ENCODE assay signal across 14 mouse cellular contexts in genomic region chr7:24533806-24534205, GRCm38 (mm10). TPM values are rescaled to one million over a fixed set of nuclear protein-coding genes. Genes with fewer than 3 reads are reported as not detected.
DNase-seq lines count a peak whose midpoint lies in the region; ATAC-seq and TF ChIP-seq lines count a peak whose summit lies in the region.
"Had no signal": no experiment of that assay in that cellular context is flagged by ENCODE, and none has a peak within 500 bp of the region (broad histone marks: within the 10 kb centered on the region; RNA-seq: fewer than 3 reads in every experiment).

No protein-coding gene starts in this region.

- no peaks in the 10 kb centered on the region; the same call in 1 of the 2 replicates for H3K27me3 ChIP-seq in kidney, embryonic 14.5 days (ENCODE audit: control insufficient read depth, insufficient read depth, low read length)
- H3K27me3 ChIP-seq in embryonic facial prominence, embryonic 10.5 days (replicated peaks; ENCODE audit: low read depth, poor library complexity, severe bottlenecking), result peaks cover 38% of the 10 kb centered on the region
- no peaks in the 10 kb centered on the region for H3K27me3 ChIP-seq in forebrain, postnatal 0 days (ENCODE audit: insufficient read depth, low read length)
- peaks cover 12% of the 10 kb centered on the region for H3K27me3 ChIP-seq in midbrain, embryonic 11.5 days (ENCODE audit: control insufficient read depth, insufficient read depth, low read length)

- peak overlapping the region; percentile 34; the same call in 1 of the 2 replicates for H3K9ac ChIP-seq in kidney, embryonic 14.5 days (ENCODE audit: low read depth, low read length)
- H3K9ac ChIP-seq in forebrain, postnatal 0 days, result peak overlapping the region; percentile 22; the same call in 1 of the 2 replicates
- H3K9ac ChIP-seq in midbrain, embryonic 11.5 days (ENCODE audit: low read length), result no peak overlapping the region
- H3K9ac ChIP-seq: liver, embryonic 14.5 days had no signal

- WGBS in kidney, embryonic 14.5 days, result 28% methylated on average over 42 of the region's 42 CpGs
- WGBS in embryonic facial prominence, embryonic 10.5 days, result 19% methylated on average over 42 of the region's 42 CpGs
- WGBS in forebrain, postnatal 0 days, result 37% methylated on average over 41 of the region's 42 CpGs
- 10% methylated on average over 42 of the region's 42 CpGs for WGBS in midbrain, embryonic 11.5 days

- DNase-seq in kidney, postnatal 25 days, result no peak
- DNase-seq in embryonic facial prominence, embryonic 10.5 days (ENCODE audit: low spot score), result no peak
- DNase-seq in forebrain, postnatal 0 days, result no peak
- peak; percentile 92 for DNase-seq in midbrain, embryonic 11.5 days (ENCODE audit: low spot score, missing footprints)
- DNase-seq in spleen, postnatal 10 days (ENCODE audit: low spot score in 2 of 2), result no peak
- no peak for DNase-seq in urinary bladder, postnatal 25 days (ENCODE audit: low spot score)
- no peak for DNase-seq in thymus, postnatal 25 days
- DNase-seq: heart, postnatal 14 days; right cerebral cortex, adult 18-20 months; thymus, adult 18-20 months had no signal

- H3K9me3 ChIP-seq in kidney, embryonic 14.5 days (ENCODE audit: control insufficient read depth, low read length), result no peaks in the 10 kb centered on the region
- peaks cover 2% of the 10 kb centered on the region; the same call in 1 of the 2 replicates for H3K9me3 ChIP-seq in embryonic facial prominence, embryonic 10.5 days
- no peaks in the 10 kb centered on the region for H3K9me3 ChIP-seq in forebrain, postnatal 0 days (ENCODE audit: low read length)
- no peaks in the 10 kb centered on the region for H3K9me3 ChIP-seq in midbrain, embryonic 11.5 days (ENCODE audit: control insufficient read depth, low read length)

- H3K27ac ChIP-seq in kidney, embryonic 14.5 days (ENCODE audit: low read depth, low read length), result no peak overlapping the region
- H3K27ac ChIP-seq in embryonic facial prominence, embryonic 10.5 days (replicated peaks), result no peak overlapping the region
- no peak overlapping the region for H3K27ac ChIP-seq in forebrain, postnatal 0 days (ENCODE audit: low read depth, low read length)
- H3K27ac ChIP-seq in midbrain, embryonic 11.5 days (ENCODE audit: low read depth, low read length), result no peak overlapping the region
- H3K27ac ChIP-seq: liver, embryonic 14.5 days had no signal

- peaks cover 30% of the 10 kb centered on the region for H3K36me3 ChIP-seq in kidney, embryonic 14.5 days (ENCODE audit: control insufficient read depth, insufficient read depth, low read length)
- peaks cover 41% of the 10 kb centered on the region for H3K36me3 ChIP-seq in embryonic facial prominence, embryonic 10.5 days (replicated peaks)
- peaks cover 29% of the 10 kb centered on the region for H3K36me3 ChIP-seq in forebrain, postnatal 0 days (ENCODE audit: insufficient read depth)
- peaks cover 5% of the 10 kb centered on the region; the same call in 1 of the 2 replicates for H3K36me3 ChIP-seq in midbrain, embryonic 11.5 days (ENCODE audit: control insufficient read depth, insufficient read depth, low read length)

- peak overlapping the region; percentile 30 for H3K4me2 ChIP-seq in kidney, embryonic 14.5 days (replicated peaks; ENCODE audit: low read depth, low read length)
- peak overlapping the region; percentile 15 for H3K4me2 ChIP-seq in forebrain, postnatal 0 days (ENCODE audit: low read depth)
- H3K4me2 ChIP-seq in midbrain, embryonic 11.5 days, result peak overlapping the region; percentile 18

- no peak for TF ChIP-seq CTCF in forebrain, postnatal 0 days (IDR thresholded peaks at IDR 0.05; ENCODE audit: low read depth)

- ATAC-seq in kidney, embryonic 14.5 days (ENCODE audit: low FRiP score, low TSS enrichment), result no peak
- no peak for ATAC-seq in forebrain, postnatal 0 days
- no peak for ATAC-seq in midbrain, embryonic 11.5 days (ENCODE audit: low FRiP score)

- peaks cover 32% of the 10 kb centered on the region for H3K4me1 ChIP-seq in kidney, embryonic 14.5 days (ENCODE audit: control insufficient read depth, insufficient read depth, low read length)
- H3K4me1 ChIP-seq in embryonic facial prominence, embryonic 10.5 days, result peaks cover 40% of the 10 kb centered on the region
- H3K4me1 ChIP-seq in forebrain, postnatal 0 days (ENCODE audit: insufficient read depth), result peaks cover 14% of the 10 kb centered on the region; the same call in 1 of the 2 replicates
- peaks cover 20% of the 10 kb centered on the region for H3K4me1 ChIP-seq in midbrain, embryonic 11.5 days (ENCODE audit: control insufficient read depth, insufficient read depth, low read length)

- peak overlapping the region; percentile 3 for H3K4me3 ChIP-seq in kidney, embryonic 14.5 days (ENCODE audit: low read length)
- H3K4me3 ChIP-seq in embryonic facial prominence, embryonic 10.5 days, result peak overlapping the region; percentile 39
- H3K4me3 ChIP-seq in forebrain, postnatal 0 days (ENCODE audit: low read depth, low read length), result no peak overlapping the region
- peak overlapping the region; percentile 13; the same call in 1 of the 2 replicates for H3K4me3 ChIP-seq in midbrain, embryonic 11.5 days (ENCODE audit: low read depth, low read length)

RNA-seq across cellular contexts. Expression of gene Irgq, which starts 3.3 kb away (rescaled TPM):
- polyA plus RNA-seq in kidney, embryonic 14.5 days (2014; fragmentation: Nextera tagmentation; extraction: Ambion mirVana), result 5.0 and 9.5 TPM in 2 replicates
- 8.2 and 8.9 TPM in 2 replicates for polyA plus RNA-seq in embryonic facial prominence, embryonic 10.5 days (2016; fragmentation: Nextera tagmentation; extraction: Ambion mirVana)
- total RNA-seq in forebrain, postnatal 0 days (2014; rRNA removed), result 103 and 119 TPM in 2 replicates
- polyA plus RNA-seq in forebrain, postnatal 0 days (2015; fragmentation: Nextera tagmentation; extraction: Ambion mirVana), result 20.8 and 26.8 TPM in 2 replicates
- polyA plus RNA-seq in midbrain, embryonic 11.5 days (2014; fragmentation: Nextera tagmentation; extraction: Ambion mirVana), result 13.4 and 14.0 TPM in 2 replicates

RNA-seq across cellular contexts. Expression of gene Pinlyp, which starts 12.1 kb away (rescaled TPM):
- polyA plus RNA-seq in kidney, embryonic 14.5 days (2014; fragmentation: Nextera tagmentation; extraction: Ambion mirVana), result 0.43 TPM in 1 of 2 replicates, not detected in the other
- not detected in 2 replicates for polyA plus RNA-seq in embryonic facial prominence, embryonic 10.5 days (2016; fragmentation: Nextera tagmentation; extraction: Ambion mirVana)
- 0.31 and 0.43 TPM in 2 replicates for total RNA-seq in forebrain, postnatal 0 days (2014; rRNA removed)
- not detected in 2 replicates for polyA plus RNA-seq in forebrain, postnatal 0 days (2015; fragmentation: Nextera tagmentation; extraction: Ambion mirVana)
- polyA plus RNA-seq in midbrain, embryonic 11.5 days (2014; fragmentation: Nextera tagmentation; extraction: Ambion mirVana), result not detected in 2 replicates
- total RNA-seq: heart, postnatal 14 days; layer of hippocampus, adult 18-20 months had no signal
- polyA plus RNA-seq: liver, embryonic 14.5 days had no signal

RNA-seq across cellular contexts. Expression of gene Xrcc1, which starts 12.3 kb away (rescaled TPM):
- polyA plus RNA-seq in kidney, embryonic 14.5 days (2014; fragmentation: Nextera tagmentation; extraction: Ambion mirVana), result 109 and 136 TPM in 2 replicates
- polyA plus RNA-seq in embryonic facial prominence, embryonic 10.5 days (2016; fragmentation: Nextera tagmentation; extraction: Ambion mirVana), result 169 TPM in 2 replicates
- 41.1 and 49.8 TPM in 2 replicates for total RNA-seq in forebrain, postnatal 0 days (2014; rRNA removed)
- 42.1 and 48.6 TPM in 2 replicates for polyA plus RNA-seq in forebrain, postnatal 0 days (2015; fragmentation: Nextera tagmentation; extraction: Ambion mirVana)
- polyA plus RNA-seq in midbrain, embryonic 11.5 days (2014; fragmentation: Nextera tagmentation; extraction: Ambion mirVana), result 91.9 and 101 TPM in 2 replicates

RNA-seq across cellular contexts. Expression of gene AC161166.1, which starts 21.6 kb away (rescaled TPM):
- 0.17 and 0.61 TPM in 2 replicates for polyA plus RNA-seq in kidney, embryonic 14.5 days (2014; fragmentation: Nextera tagmentation; extraction: Ambion mirVana)
- polyA plus RNA-seq in embryonic facial prominence, embryonic 10.5 days (2016; fragmentation: Nextera tagmentation; extraction: Ambion mirVana), result 1.2 TPM in 2 replicates
- total RNA-seq in forebrain, postnatal 0 days (2014; rRNA removed), result not detected in 2 replicates
- 0.13 and 0.31 TPM in 2 replicates for polyA plus RNA-seq in forebrain, postnatal 0 days (2015; fragmentation: Nextera tagmentation; extraction: Ambion mirVana)
- 0.55 and 0.59 TPM in 2 replicates for polyA plus RNA-seq in midbrain, embryonic 11.5 days (2014; fragmentation: Nextera tagmentation; extraction: Ambion mirVana)
- total RNA-seq: heart, postnatal 14 days; layer of hippocampus, adult 18-20 months had no signal
- polyA plus RNA-seq: cortical plate, adult 2 months; liver, embryonic 14.5 days had no signal

RNA-seq across cellular contexts. Expression of gene Zfp428, which starts 27.0 kb away (rescaled TPM):
- polyA plus RNA-seq in kidney, embryonic 14.5 days (2014; fragmentation: Nextera tagmentation; extraction: Ambion mirVana), result 54.5 and 70.3 TPM in 2 replicates
- polyA plus RNA-seq in embryonic facial prominence, embryonic 10.5 days (2016; fragmentation: Nextera tagmentation; extraction: Ambion mirVana), result 100.0 and 110 TPM in 2 replicates
- total RNA-seq in forebrain, postnatal 0 days (2014; rRNA removed), result 196 and 242 TPM in 2 replicates
- 258 and 279 TPM in 2 replicates for polyA plus RNA-seq in forebrain, postnatal 0 days (2015; fragmentation: Nextera tagmentation; extraction: Ambion mirVana)
- polyA plus RNA-seq in midbrain, embryonic 11.5 days (2014; fragmentation: Nextera tagmentation; extraction: Ambion mirVana), result 83.8 and 83.9 TPM in 2 replicates
